Mouse (Mus musculus) heart, embryonic 11.5 days (tissue): ENCODE measurements at regions not wholly inside any gene's neighbourhood (a gene's known extent, or its start where the extent isn't known, plus 50 kb on each side); places are given as distances from the start of the nearest gene placed in this dataset.

Source experiments
- ATAC-seq: fragments of 200-750 bp; cut with Nextera tagmentation; replicated peaks from 2 replicates; pipeline ENCODE4 v1.8.0; 2017; ENCODE audit warnings: moderate library complexity; ENCODE audit not compliant: insufficient number of reproducible peaks, low FRiP score, low TSS enrichment
- H3K27ac ChIP-seq: fragments of 300-500 bp; sonication (generic); 2 replicates; pipeline ENCODE4 v1.5.1; 2014; ENCODE audit warnings: mild to moderate bottlenecking, low read depth, low read length
- H3K27me3 ChIP-seq: fragments of 300-500 bp; sonication (generic); 2 replicates; pipeline ENCODE4 v1.6.1; 2014; ENCODE audit warnings: mild to moderate bottlenecking, low read length, mixed read lengths; ENCODE audit not compliant: control insufficient read depth, insufficient read depth
- H3K36me3 ChIP-seq: fragments of 300-500 bp; sonication (generic); 2 replicates; pipeline ENCODE4 v1.6.1; 2014; ENCODE audit warnings: mild to moderate bottlenecking, low read length, moderate library complexity, mixed read lengths; ENCODE audit not compliant: control insufficient read depth, insufficient read depth
- H3K4me1 ChIP-seq: fragments of 300-500 bp; sonication (generic); 2 replicates; pipeline ENCODE4 v1.6.1; 2014; ENCODE audit warnings: low read length; ENCODE audit not compliant: control insufficient read depth, insufficient read depth
- H3K4me2 ChIP-seq: fragments of 300-500 bp; sonication (generic); 2 replicates; pipeline ENCODE4 v1.6.1; 2014; ENCODE audit warnings: mild to moderate bottlenecking, moderate library complexity
- H3K4me3 ChIP-seq: fragments of 300-500 bp; sonication (generic); 2 replicates; pipeline ENCODE4 v1.5.1; 2014; ENCODE audit warnings: low read depth, low read length
- H3K9ac ChIP-seq: fragments of 300-500 bp; sonication (generic); 2 replicates; pipeline ENCODE4 v1.6.1; 2014; ENCODE audit warnings: mild to moderate bottlenecking, low read depth, low read length, moderate library complexity
- H3K9me3 ChIP-seq: fragments of 300-500 bp; sonication (generic); replicated peaks from 2 replicates; pipeline ENCODE4 v1.6.1; 2016; ENCODE audit warnings: low read length; ENCODE audit not compliant: control insufficient read depth
- WGBS: fragments of 180-500 bp; shearing (Covaris S2); extraction: QIAGEN DNeasy Blood & Tissue Kit; methylation state at CpG from one replicate; pipeline ENCODE4 v1.1.7; 2014; ENCODE audit not compliant: insufficient replicate concordance; 5-methylcytosine and 5-hydroxymethylcytosine counted together

DNA sequence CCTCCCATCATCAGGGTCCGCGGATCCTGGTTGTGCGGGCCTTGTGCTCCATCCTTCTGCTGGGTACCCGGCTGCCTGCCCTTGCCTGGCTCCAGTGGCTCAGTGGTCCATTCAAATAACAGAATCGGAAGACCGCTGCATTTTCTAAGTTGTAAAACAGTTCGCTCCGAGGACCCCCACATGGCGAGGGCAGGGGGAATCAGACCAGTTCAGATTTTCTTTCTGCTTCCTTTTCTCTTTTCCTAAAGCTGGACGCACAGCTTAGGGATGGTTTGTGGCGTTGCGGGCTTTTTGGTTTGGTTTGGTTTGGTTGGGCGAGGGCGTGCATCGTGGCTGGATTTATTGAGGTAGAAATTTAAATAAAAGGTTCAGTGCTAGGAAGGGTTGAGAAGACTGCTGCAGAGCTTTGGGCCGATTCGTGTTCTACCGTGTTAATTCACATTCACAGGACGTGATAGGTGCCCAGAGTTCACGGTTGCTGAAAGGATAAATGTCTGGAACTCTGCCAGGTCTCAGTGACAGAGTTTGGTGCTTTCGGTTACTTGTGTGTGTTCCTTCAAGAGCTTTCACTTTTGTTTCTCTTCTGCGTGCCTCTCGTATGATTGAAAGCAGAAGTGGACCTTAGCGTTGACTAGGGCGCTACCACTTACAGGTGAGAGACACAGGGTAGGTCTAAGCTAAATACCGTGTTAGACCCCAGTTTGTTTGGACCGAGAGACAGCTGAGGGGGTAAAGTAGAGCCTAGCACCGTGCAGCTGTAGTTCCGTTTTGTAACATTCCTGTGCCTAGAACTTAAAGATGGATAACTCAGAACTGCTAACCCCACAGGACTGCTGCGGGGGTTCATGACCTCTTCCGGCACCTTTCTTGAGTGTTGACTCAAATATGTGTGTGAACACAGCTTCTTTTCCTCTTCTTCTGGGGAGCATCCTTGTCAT lies 61.9 kb upstream of the Ak4 start:
- WGBS, result 15% methylated on average over 31 of the region's 31 CpGs
- Histone ChIP-seq H3K4me3 (peak overlapping the region; percentile 84), H3K4me2 (peak overlapping the region; percentile 94), H3K27me3 (no peaks in the 10 kb centered on the region), H3K9ac (peak overlapping the region; percentile 86), H3K36me3 (no peaks in the 10 kb centered on the region), H3K27ac (peak overlapping the region; percentile 46), H3K4me1 (peaks cover 8% of the 10 kb centered on the region; the same call in 1 of the 2 replicates), H3K9me3 (no peaks in the 10 kb centered on the region)
- ATAC-seq, result no peak; the same call in 1 of the 2 replicates

DNA sequence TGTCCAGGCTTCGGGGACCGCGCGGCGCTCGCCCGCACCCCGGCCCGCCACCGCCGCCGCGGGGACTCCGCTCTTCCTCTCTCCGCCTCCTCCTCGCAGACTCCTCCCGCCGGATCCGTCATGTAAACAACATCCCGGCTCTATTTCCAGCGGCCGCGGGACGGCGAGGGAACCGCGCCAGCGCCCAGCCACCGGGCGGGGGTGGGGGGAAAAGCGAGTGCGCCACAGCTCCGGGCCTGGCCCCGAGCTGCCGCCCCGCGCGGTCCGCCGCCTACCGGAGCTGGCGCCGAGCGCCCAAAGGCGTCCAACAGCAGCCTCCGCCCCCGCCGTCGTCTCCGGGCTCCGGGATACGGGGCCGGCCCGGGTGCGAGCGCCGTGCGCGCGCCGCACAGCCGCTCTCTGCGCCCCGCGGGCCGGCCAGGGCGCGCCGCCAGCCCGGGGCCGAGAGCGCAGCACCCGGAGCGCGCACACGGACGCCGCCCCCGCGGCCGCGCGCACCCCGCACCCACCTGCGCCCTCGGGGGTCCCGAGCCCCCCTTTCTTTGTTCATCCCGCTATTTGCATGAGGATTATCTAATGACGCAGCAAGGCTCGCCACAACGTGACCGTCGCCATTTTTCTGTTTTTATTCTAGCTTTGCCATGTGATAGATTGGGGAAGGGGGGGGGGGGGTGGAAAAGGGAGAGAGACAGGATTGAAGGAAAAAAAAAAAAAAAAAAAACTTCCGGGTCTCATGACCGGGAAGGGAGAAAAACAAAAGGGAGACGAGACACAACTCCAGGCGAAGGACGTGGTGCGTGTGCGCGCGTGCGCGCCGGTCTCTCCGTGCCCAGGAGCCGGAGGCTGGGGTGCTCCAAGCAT lies 62.8 kb upstream of the Ak4 start:
- Histone ChIP-seq H3K4me2 (peak overlapping the region; percentile 94), H3K9ac (peak overlapping the region; percentile 86), H3K27ac (peak overlapping the region; percentile 74), H3K27me3 (no peaks in the 10 kb centered on the region), H3K4me3 (peak overlapping the region; percentile 84), H3K4me1 (peaks cover 8% of the 10 kb centered on the region; the same call in 1 of the 2 replicates), H3K9me3 (no peaks in the 10 kb centered on the region), H3K36me3 (no peaks in the 10 kb centered on the region)
- under 1% methylated on average over 63 of the region's 107 CpGs for WGBS
- peak; percentile 58 for ATAC-seq

DNA sequence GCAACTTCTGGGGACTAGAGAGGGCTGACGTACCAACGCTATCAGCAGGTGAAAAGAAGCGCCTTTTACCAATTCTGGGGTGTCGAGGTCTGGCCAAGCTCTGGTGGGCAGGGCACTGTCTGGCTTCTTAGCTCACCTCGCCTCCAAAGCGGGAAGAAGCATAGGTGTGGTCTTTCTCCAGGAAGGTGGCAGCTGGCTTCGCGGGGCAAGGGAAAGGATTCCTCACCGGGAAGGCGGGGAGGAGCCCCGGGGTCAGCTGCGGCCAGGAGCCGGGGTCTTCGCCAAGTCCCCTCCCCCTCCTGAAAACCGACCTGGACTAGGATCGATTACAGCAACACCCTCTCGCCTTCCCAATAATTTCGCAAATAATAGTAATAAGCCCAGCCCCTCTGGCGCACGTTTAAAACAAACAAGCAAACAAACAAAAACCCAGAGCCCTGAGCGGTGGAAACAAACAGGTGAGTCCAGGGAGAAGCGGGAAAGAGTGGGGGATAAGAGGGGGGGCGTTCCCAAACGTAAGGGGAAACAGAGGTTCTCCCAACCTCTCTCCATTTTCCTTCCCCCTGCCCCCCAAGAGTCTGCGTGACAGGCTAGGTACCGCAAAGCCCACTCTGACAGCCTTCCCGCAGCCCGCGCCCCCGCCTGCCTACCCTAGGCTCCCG lies 63.5 kb upstream of the Ak4 start:
- Histone ChIP-seq H3K9ac (peak overlapping the region; percentile 86), H3K27me3 (no peaks in the 10 kb centered on the region), H3K4me1 (peaks cover 8% of the 10 kb centered on the region; the same call in 1 of the 2 replicates), H3K36me3 (no peaks in the 10 kb centered on the region), H3K27ac (peak overlapping the region; percentile 74), H3K4me3 (peak overlapping the region; percentile 84), H3K9me3 (no peaks in the 10 kb centered on the region), H3K4me2 (peak overlapping the region; percentile 94)
- peak; percentile 27; the same call in 1 of the 2 replicates for ATAC-seq
- under 1% methylated on average over 26 of the region's 31 CpGs for WGBS

DNA sequence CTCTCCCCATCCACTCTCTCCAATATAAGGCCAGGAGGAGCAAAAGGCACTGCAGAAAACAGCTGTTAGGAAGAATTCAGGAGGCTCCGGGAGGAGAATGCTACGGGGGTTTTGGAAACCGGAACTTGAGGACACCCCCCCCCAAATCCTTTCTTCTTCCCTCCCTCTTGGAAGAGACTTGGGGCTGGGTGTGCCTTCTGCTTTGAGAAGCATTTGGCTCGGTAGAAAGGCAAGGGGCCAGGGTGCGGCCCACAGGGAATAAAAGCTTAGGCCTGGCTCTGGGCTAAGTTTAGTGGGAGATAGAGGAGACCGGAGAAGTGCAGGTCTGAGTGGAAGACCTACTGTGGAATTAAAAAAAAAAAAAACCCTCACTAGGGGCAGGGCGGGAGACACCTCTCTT lies 64.1 kb upstream of the Ak4 start:
- no peak for ATAC-seq
- WGBS, result 10% methylated on average over 7 of the region's 7 CpGs
- no peaks in the 10 kb centered on the region for H3K9me3 ChIP-seq

DNA sequence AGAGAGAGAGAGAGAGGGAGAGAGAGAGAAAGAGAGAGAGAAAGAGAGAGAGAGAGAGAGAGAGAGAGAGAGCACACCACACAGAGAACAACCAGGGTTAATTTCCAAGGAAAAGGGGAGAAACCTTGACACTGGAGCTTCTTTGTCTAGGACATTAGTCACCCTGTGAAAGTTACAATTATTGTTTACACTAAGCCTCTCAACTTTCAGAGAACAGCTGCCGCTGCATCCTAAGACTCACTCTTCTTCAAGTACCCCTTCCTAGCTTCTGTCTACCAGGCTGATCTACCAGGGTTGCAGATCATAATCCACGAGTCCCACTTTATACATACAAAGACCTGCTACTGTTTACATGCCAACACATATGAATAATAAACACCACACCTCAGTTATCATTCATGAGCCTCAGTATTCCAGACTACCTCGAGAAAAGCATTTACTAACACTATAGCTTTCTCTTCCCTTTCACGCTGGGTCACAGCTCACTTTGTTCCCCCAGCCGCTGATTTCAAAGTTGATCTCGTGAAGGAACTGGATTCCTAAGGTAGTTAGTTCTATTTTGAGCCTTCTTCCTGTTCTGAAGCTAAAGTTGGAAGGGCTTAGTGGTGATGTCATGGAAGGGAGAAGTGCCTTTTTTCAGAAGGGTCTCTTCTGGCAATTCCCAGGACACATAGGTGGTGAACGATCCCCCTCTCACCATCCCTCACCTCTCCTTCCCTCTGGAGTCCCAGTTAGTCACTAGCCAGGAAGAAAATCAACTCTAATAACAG lies 64.8 kb upstream of the Ak4 start:
- H3K9me3 ChIP-seq, result no peaks in the 10 kb centered on the region
- ATAC-seq, result no peak
- H3K4me3 ChIP-seq, result peak overlapping the region; percentile 84
- peak overlapping the region; percentile 86 for H3K9ac ChIP-seq
- no peaks in the 10 kb centered on the region for H3K27me3 ChIP-seq
- H3K27ac ChIP-seq, result peak overlapping the region; percentile 74
- peaks cover 8% of the 10 kb centered on the region; the same call in 1 of the 2 replicates for H3K4me1 ChIP-seq
- H3K36me3 ChIP-seq, result no peaks in the 10 kb centered on the region
- WGBS, result 23% methylated on average over 7 of the region's 7 CpGs
- H3K4me2 ChIP-seq, result peak overlapping the region; percentile 94

More for the DNA sequence above, 64.1 kb upstream of the Ak4 start:
- Histone ChIP-seq H3K4me2 (peak overlapping the region; percentile 94), H3K36me3 (no peaks in the 10 kb centered on the region), H3K4me1 (peaks cover 8% of the 10 kb centered on the region; the same call in 1 of the 2 replicates), H3K27ac (peak overlapping the region; percentile 74), H3K9ac (peak overlapping the region; percentile 86), H3K4me3 (peak overlapping the region; percentile 84), H3K27me3 (no peaks in the 10 kb centered on the region)

DNA sequence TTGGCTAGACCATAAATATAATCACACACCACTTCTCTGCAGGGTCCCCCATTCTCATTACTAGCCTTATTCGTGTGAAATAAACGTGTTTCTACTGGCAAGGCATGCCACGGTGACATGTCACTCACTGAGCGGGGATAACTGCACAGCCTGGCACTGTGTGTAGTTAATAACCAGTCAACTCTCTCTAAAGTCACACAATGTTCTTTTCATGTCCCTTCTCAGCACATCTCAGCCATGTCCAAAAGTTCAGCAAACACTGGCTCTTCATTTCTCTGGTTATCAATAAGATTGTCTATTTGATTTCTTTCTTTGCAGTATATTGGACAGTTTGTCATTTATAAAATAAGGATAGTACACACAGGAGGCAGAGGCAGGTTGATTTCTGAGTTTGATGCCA lies 66.9 kb upstream of the Ak4 start:
- Histone ChIP-seq H3K27me3 (no peaks in the 10 kb centered on the region), H3K27ac (no peak overlapping the region), H3K36me3 (no peaks in the 10 kb centered on the region), H3K4me2 (no peak overlapping the region), H3K9ac (no peak overlapping the region), H3K9me3 (no peaks in the 10 kb centered on the region), H3K4me3 (no peak overlapping the region), H3K4me1 (peaks cover 8% of the 10 kb centered on the region; the same call in 1 of the 2 replicates)
- WGBS, result 83% methylated on average over 4 of the region's 4 CpGs
- ATAC-seq, result no peak

DNA sequence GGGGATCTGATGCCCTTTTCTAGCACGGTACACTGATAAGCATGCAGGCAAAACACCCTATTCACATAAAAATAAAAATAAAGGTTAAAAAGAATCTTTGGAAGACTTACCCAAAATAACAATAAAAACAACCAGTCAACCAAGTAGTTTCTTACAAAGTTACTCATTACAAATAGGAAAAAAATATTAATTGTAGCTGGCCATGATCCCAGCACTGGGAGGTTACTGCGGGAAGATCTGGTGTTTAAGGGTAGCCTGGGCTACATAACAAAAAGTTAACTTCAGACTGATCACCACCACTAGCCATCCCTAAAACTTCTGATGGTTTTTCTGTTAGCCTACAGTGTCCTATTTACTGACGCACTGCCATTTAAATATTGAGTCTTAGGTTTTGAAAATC lies 67.4 kb upstream of the Ak4 start:
- Histone ChIP-seq H3K9ac (no peak overlapping the region), H3K4me1 (peaks cover 8% of the 10 kb centered on the region; the same call in 1 of the 2 replicates), H3K36me3 (no peaks in the 10 kb centered on the region), H3K9me3 (no peaks in the 10 kb centered on the region), H3K4me2 (no peak overlapping the region), H3K4me3 (no peak overlapping the region), H3K27ac (no peak overlapping the region), H3K27me3 (no peaks in the 10 kb centered on the region)
- WGBS, result 83% methylated on average over 3 of the region's 3 CpGs
- no peak for ATAC-seq
